Mouse (Mus musculus) right cerebral cortex, postnatal 25 days (tissue): ENCODE data around the gene Ydjc.
A peak's percentile ranks its signal among the peaks of the same experiment; 100 is the strongest.
"Not testable (repeated sequence)": the region's sequence is repeated elsewhere in the genome, so short reads cannot be mapped to it uniquely, and the experiment has no call there.

Source experiments
- DNase-seq: peaks from one replicate; pipeline ENCODE4 v3.0.0; 2022

The Ydjc gene

GRCm38 (mm10) chr16:17165478-17165877, 21.1 kb downstream of the Ydjc start:
- not testable (repeated sequence) for DNase-seq

GRCm38 (mm10) chr16:17167179-17167578, 22.8 kb downstream of the Ydjc start:
- no peak for DNase-seq

- DNase-seq, result no peak
These were observed 23.6 kb downstream of the Ydjc start for GRCm38 (mm10) chr16:17168049-17168448.

GRCm38 (mm10) chr16:17175765-17176164, 31.3 kb downstream of the Ydjc start:
- DNase-seq, result no peak

GRCm38 (mm10) chr16:17177623-17178170, 33.3 kb downstream of the Ydjc start:
- DNase-seq, result no peak

- DNase-seq, result no peak
These were observed 35.3 kb downstream of the Ydjc start for GRCm38 (mm10) chr16:17179706-17180105.

- no peak for DNase-seq
These were observed 37.0 kb downstream of the Ydjc start for GRCm38 (mm10) chr16:17181382-17181781.

- no peak for DNase-seq
These were observed 37.7 kb downstream of the Ydjc start for GRCm38 (mm10) chr16:17182136-17182535.

GRCm38 (mm10) chr16:17183003-17183402, 38.6 kb downstream of the Ydjc start:
- no peak for DNase-seq

GRCm38 (mm10) chr16:17185475-17185874, 41.1 kb downstream of the Ydjc start:
- DNase-seq, result no peak

- DNase-seq, result no peak
These were observed 49.4 kb downstream of the Ydjc start for GRCm38 (mm10) chr16:17193823-17194222.

- no peak for DNase-seq
These were observed 55.9 kb downstream of the Ydjc start for GRCm38 (mm10) chr16:17200121-17200952.

- peak; percentile 87 for DNase-seq
These were observed 56.7 kb downstream of the Ydjc start for GRCm38 (mm10) chr16:17200953-17201707.

- no peak for DNase-seq
These were observed 57.6 kb downstream of the Ydjc start for GRCm38 (mm10) chr16:17201977-17202376.

- no peak for DNase-seq
These were observed 58.1 kb downstream of the Ydjc start, which contains the start of gene Ube2l3 for GRCm38 (mm10) chr16:17202549-17202948. Gene Ube2l3 (minus strand): TSS chr16:17202649.

- DNase-seq, result no peak
These were observed 60.6 kb downstream of the Ydjc start for GRCm38 (mm10) chr16:17204990-17205389.

GRCm38 (mm10) chr16:17208389-17209361, 64.3 kb downstream of the Ydjc start, which contains the start of gene Rimbp3:
Gene Rimbp3 (plus strand): TSS chr16:17208603.
- peak; percentile 85 for DNase-seq

- peak; percentile 14 for DNase-seq
These were observed 65.1 kb downstream of the Ydjc start for GRCm38 (mm10) chr16:17209404-17209960.
